Mouse (Mus musculus) lung, embryonic 15.5 days (tissue): ENCODE results near the gene Prkcz. TPM values are rescaled to one million over a fixed set of nuclear protein-coding genes. Genes with fewer than 3 reads are reported as not detected.

Experiments used
- ATAC-seq: fragments of 200-750 bp; cut with Nextera tagmentation; 2 replicates; pipeline ENCODE4 v1.8.0; 2017; ENCODE audit warnings: moderate number of reproducible peaks, borderline replicate concordance; ENCODE audit not compliant: low FRiP score, low TSS enrichment; ENCODE audit errors: extremely low read depth
- H3K27ac ChIP-seq: fragments of 300-500 bp; sonication (generic); 2 replicates; pipeline ENCODE4 v1.5.1; 2015; ENCODE audit warnings: moderate library complexity, mild to moderate bottlenecking, inconsistent platforms
- H3K27me3 ChIP-seq: fragments of 300-500 bp; sonication (generic); 2 replicates; pipeline ENCODE4 v1.6.1; 2015; ENCODE audit warnings: inconsistent platforms
- H3K36me3 ChIP-seq: fragments of 300-500 bp; sonication (generic); 2 replicates; pipeline ENCODE4 v1.6.1; 2015; ENCODE audit warnings: inconsistent platforms
- H3K4me1 ChIP-seq: fragments of 300-500 bp; sonication (generic); 2 replicates; pipeline ENCODE4 v1.6.1; 2015; ENCODE audit warnings: inconsistent platforms
- H3K4me2 ChIP-seq: fragments of 300-500 bp; sonication (generic); 2 replicates; pipeline ENCODE4 v1.6.1; 2015; ENCODE audit warnings: inconsistent platforms, mild to moderate bottlenecking, moderate library complexity
- H3K4me3 ChIP-seq: fragments of 300-500 bp; sonication (generic); 2 replicates; pipeline ENCODE4 v1.5.1; 2015; ENCODE audit warnings: mild to moderate bottlenecking, inconsistent platforms
- H3K9ac ChIP-seq: fragments of 300-500 bp; sonication (generic); 2 replicates; pipeline ENCODE4 v1.6.1; 2015; ENCODE audit warnings: inconsistent platforms
- H3K9me3 ChIP-seq: fragments of 300-500 bp; sonication (generic); 2 replicates; pipeline ENCODE4 v1.6.1; 2016; ENCODE audit warnings: inconsistent platforms
- WGBS: fragments of 180-500 bp; shearing (Covaris S2); methylation state at CpG from one replicate; pipeline ENCODE4 v1.1.7; 2015; 5-methylcytosine and 5-hydroxymethylcytosine counted together
- polyA plus RNA-seq: library from polyadenylated mRNA; unstranded; fragments of >200 nt; fragmentation: Nextera tagmentation; extraction: Ambion mirVana; gene quantifications from 2 replicates; pipeline ENCODE4 v1.2.1, GENCODE M21; 2015

Gene Prkcz
- polyA plus RNA-seq, 1 experiment from 2014 or later = 16.8 TPM

DNA sequence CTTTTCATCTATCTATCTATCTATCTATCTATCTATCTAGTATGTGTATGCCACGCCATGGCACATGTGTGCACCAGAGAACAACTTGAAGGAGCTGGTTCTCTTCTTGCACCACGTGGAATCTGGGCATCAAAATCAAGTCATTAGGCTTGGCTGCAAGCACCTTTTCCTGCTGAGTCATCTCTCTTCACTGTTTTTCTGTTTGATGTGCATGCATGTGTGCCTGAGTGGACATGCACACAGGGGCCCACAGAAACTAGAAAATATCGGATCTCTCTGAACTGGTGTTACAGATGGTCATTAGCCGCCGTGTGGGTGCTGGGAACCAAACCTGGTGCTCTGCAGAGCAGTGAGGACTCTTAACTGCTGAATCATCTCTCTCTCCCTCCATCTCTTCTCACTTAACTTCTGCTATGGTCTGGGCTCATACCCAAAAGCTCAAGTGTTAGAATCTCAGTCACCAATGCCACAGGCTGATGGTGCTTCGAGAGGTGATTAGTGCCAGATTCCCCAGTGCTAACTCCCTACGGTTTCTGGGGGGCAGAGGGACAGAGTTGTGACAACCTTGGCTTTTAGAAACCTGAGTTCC is 56.6 kb downstream of the Prkcz start:
- Histone ChIP-seq H3K36me3 (no peaks in the 10 kb centered on the region), H3K9me3 (no peaks in the 10 kb centered on the region), H3K27me3 (no peaks in the 10 kb centered on the region), H3K9ac (no peak overlapping the region), H3K27ac (no peak overlapping the region), H3K4me3 (no peak overlapping the region), H3K4me2 (no peak overlapping the region), H3K4me1 (peaks cover 12% of the 10 kb centered on the region; the same call in 1 of the 2 replicates)
- WGBS = 79% methylated on average over 7 of the region's 7 CpGs
- ATAC-seq = no peak

DNA sequence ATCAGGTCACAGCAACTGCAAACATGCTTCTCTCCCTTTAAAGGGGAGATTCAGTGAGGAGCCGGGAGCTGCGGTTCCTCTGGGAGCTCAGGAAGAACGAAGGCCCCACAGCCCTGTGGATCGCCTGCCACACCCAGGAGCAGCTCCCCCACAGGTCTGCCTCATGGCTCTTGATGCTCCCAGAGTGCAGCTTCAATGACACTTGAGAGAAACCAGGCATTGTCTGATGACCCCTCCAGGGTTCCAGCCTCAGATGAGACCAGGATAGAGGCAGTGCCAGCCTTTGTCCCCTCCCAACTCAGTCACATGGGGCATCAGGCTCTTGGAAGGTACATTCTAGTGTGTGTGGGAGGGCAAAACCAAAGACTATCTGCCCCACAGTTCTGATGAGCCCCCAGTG is 59.2 kb downstream of the Prkcz start:
- Histone ChIP-seq H3K9ac (no peak overlapping the region), H3K9me3 (no peaks in the 10 kb centered on the region), H3K4me2 (no peak overlapping the region), H3K27ac (no peak overlapping the region), H3K36me3 (no peaks in the 10 kb centered on the region), H3K27me3 (no peaks in the 10 kb centered on the region), H3K4me3 (no peak overlapping the region), H3K4me1 (0 out of 2 replicates have a peak, but pooled peaks cover 4% of the 10 kb centered on the region)
- WGBS = 52% methylated on average over 4 of the region's 4 CpGs
- ATAC-seq = no peak

DNA sequence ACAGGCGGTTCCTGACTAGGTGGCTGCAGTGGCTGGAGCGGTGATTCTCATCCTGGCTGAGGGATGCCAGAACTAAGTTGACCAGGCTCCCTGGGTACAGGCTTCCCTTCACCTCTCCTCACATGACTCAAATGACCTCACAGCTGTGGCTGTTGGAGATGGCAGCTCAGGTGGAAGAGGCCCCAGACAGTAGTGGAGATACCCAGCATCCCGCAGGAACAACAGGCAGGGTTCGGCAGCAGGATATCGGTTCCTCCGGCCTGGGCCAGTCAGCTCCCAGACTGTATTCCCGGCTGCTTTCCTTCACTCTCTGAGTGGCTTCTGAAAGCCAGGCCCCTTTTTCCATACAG is 60.1 kb downstream of the Prkcz start:
- Histone ChIP-seq H3K27me3 (no peaks in the 10 kb centered on the region), H3K4me1 (no peaks in the 10 kb centered on the region), H3K9me3 (no peaks in the 10 kb centered on the region), H3K4me2 (no peak overlapping the region), H3K27ac (no peak overlapping the region), H3K4me3 (no peak overlapping the region), H3K9ac (no peak overlapping the region), H3K36me3 (no peaks in the 10 kb centered on the region)
- no peak for ATAC-seq
- 88% methylated on average over 7 of the region's 7 CpGs for WGBS

DNA sequence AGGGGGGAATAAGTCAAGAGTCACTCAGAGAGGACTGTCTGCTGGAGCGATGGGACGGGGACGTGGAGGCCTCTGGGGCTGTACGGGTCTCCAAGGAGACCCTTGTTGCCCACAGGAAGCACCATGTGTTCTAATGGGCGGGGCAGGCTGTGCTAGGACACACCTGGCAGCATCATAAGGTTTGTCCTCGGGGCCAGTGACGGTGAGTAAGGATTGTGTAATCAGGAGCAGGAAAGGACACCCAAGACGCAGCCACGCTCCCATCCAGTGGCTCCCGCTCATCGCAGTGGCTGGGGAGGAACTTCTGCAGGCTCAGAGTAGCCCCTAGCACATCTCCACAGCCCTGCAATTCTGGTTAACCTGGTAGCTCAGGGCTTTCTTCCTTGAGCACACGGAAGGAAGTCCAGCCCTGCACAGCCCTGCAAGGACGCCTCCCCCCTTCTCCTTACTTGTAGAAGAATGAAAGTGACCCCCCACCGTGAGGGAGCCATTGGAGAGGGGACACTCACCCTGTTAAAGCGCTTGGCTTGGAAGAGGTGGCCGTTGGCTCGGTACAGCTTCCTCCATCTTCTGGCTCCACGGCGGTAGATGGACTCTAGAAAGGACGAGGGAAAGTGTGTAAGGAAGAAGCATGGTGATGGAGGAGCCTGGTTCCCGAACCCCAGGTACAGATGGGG is 60.6 kb downstream of the Prkcz start:
- Histone ChIP-seq H3K9ac (no peak overlapping the region), H3K36me3 (no peaks in the 10 kb centered on the region), H3K27me3 (no peaks in the 10 kb centered on the region), H3K27ac (no peak overlapping the region), H3K4me2 (no peak overlapping the region), H3K4me1 (no peaks in the 10 kb centered on the region), H3K9me3 (no peaks in the 10 kb centered on the region), H3K4me3 (no peak overlapping the region)
- no peak for ATAC-seq
- WGBS = 63% methylated on average over 21 of the region's 21 CpGs

DNA sequence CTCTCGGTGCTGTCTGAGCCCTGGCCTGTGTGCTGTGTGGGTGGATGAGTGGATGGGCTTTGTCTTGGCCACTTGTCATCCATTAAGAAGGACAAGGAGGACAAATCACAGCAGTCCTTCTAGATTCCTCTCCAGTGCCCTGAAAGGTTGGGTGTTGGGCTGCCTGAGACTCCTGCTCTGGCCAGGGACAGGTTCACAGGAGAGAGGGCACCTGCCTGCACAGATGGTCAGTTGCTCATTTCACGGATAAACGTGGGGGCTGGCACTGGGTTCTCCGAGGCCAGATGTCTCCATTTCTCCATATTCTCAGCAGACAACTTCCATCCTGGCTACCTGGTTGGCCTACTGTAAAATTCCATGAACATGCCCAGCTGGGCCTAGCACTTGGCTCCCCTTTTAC is 62.3 kb downstream of the Prkcz start:
- H3K4me3 ChIP-seq = no peak overlapping the region
- no peaks in the 10 kb centered on the region for H3K27me3 ChIP-seq
- no peaks in the 10 kb centered on the region for H3K4me1 ChIP-seq
- H3K36me3 ChIP-seq = no peaks in the 10 kb centered on the region
- H3K9me3 ChIP-seq = no peaks in the 10 kb centered on the region
- no peak for ATAC-seq
- no peak overlapping the region for H3K4me2 ChIP-seq
- WGBS = 77% methylated on average over 4 of the region's 4 CpGs
- H3K27ac ChIP-seq = no peak overlapping the region
- no peak overlapping the region for H3K9ac ChIP-seq

DNA sequence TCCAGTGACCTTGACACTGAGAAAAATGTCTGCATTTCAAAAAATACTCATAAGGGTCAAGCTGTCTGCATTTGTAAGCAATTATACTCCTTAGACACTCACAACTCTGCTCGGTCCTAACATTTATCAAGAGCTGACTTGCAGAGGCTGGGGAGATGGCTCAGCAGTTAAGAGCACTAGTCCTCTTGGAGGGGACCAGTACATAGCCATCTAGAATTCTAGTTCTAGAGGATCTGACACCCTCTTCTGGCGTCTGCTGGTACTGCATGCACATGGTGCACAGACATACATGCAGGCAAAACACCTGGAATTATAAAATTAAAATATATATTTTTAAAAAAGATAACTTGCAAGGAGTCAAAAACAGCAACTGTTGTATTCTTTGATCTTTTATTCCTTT is 64.1 kb downstream of the Prkcz start:
- Histone ChIP-seq H3K36me3 (no peaks in the 10 kb centered on the region), H3K4me2 (no peak overlapping the region), H3K9me3 (no peaks in the 10 kb centered on the region), H3K4me3 (no peak overlapping the region), H3K9ac (no peak overlapping the region), H3K4me1 (no peaks in the 10 kb centered on the region), H3K27me3 (no peaks in the 10 kb centered on the region), H3K27ac (no peak overlapping the region)
- WGBS = 49% methylated on average over 2 of the region's 2 CpGs
- no peak for ATAC-seq

DNA sequence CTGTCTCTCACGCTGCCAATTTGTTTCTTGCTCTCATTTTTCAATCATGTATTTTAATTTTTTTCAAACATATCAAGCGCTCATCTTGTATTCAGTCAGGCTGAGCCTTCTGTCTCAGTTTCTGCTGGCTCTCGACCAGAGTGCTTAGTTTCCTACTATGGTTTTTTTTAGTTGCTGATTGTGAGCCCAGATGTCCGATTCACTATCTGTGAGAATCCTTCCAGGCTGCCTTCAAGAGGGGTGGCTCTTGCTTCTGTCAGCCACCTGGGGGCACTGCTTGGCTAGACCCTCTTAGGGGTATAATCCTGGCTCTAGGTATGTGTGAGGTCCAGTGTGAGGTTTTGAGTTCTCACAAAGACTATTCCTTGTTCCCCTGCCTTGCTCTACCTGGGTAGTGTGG is 65.2 kb downstream of the Prkcz start:
- Histone ChIP-seq H3K27ac (no peak overlapping the region), H3K4me2 (no peak overlapping the region), H3K4me3 (no peak overlapping the region), H3K9ac (no peak overlapping the region), H3K9me3 (no peaks in the 10 kb centered on the region), H3K36me3 (no peaks in the 10 kb centered on the region), H3K4me1 (no peaks in the 10 kb centered on the region), H3K27me3 (no peaks in the 10 kb centered on the region)
- ATAC-seq = no peak
- WGBS = 57% methylated on average over 4 of the region's 4 CpGs

DNA sequence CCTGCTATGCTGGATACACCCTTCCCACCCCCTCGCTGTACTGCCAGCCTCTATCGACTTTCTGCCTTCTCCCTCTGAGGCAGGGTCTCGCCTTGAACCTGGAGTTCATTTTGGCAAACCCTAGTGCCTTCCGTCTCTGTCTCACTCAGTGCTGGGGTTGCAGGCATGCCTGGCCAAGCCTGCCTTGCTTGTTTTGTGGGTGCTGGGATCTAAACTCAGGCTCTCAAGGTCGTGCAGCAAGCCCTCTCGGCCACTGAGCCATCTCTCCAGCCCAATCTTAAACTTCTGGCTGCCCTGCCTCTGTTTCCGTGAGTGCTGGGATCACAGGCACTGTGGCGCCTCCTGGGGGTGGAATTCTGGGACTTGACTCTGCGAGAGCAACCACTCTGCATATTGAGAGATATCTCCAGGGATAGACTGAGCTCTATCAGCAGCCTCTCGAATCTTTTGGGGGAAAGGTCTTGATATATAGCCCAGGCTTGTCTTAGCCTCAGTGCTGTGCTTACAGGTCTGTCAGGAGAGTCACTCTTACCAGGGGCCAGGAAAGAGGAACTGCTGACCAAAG is 66.1 kb downstream of the Prkcz start:
- Histone ChIP-seq H3K27ac (no peak overlapping the region), H3K4me2 (no peak overlapping the region), H3K27me3 (no peaks in the 10 kb centered on the region), H3K4me1 (no peaks in the 10 kb centered on the region), H3K36me3 (no peaks in the 10 kb centered on the region), H3K4me3 (no peak overlapping the region), H3K9me3 (no peaks in the 10 kb centered on the region), H3K9ac (no peak overlapping the region)
- 72% methylated on average over 10 of the region's 10 CpGs for WGBS
- ATAC-seq = no peak

DNA sequence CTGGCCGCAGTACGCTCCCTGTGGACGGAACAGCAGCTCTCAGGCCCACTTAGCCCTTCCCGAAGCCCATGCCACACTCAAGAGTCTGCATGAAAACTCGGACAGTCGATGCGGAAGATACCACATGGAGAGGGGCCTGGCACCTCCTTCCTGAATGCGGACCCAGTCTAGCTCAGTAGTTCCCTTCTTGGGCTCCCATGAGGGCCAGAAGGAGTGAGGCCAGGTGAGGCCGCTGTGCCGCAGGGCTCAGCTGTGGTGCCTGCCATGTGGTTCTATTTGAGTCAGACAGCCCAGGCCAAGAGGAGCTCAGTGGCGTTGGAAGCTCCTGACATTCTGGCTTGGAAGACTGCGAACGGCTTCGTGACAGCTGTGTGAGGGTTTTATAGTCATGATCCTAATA is 66.8 kb downstream of the Prkcz start:
- Histone ChIP-seq H3K4me3 (no peak overlapping the region), H3K27me3 (no peaks in the 10 kb centered on the region), H3K4me1 (no peaks in the 10 kb centered on the region), H3K9ac (no peak overlapping the region), H3K4me2 (no peak overlapping the region), H3K27ac (no peak overlapping the region), H3K36me3 (no peaks in the 10 kb centered on the region), H3K9me3 (no peaks in the 10 kb centered on the region)
- ATAC-seq = no peak
- WGBS = 82% methylated on average over 14 of the region's 14 CpGs

DNA sequence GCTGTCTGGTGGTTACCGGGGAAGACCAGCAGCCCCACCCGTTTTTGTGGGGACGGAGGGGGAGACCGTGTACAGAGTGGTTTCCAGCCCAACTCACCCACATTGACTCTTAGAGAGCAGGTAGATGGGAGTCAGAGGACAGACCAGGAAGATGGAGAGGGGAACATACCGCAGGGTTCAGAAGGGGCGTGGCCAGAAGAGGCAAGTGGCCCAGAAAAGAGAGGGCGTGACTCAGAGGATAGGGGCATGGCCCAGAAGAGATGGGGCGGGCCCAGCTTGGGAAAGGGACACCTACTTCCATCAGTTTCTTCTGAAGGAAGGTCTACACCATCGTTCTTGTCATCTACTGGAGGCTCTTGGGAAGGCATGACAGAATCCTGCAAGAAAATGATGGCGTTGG is 68.3 kb downstream of the Prkcz start:
- H3K9me3 ChIP-seq = no peaks in the 10 kb centered on the region
- H3K4me1 ChIP-seq = no peaks in the 10 kb centered on the region
- WGBS = 83% methylated on average over 10 of the region's 10 CpGs
- H3K4me3 ChIP-seq = no peak overlapping the region
- H3K27me3 ChIP-seq = no peaks in the 10 kb centered on the region
- H3K27ac ChIP-seq = no peak overlapping the region
- H3K9ac ChIP-seq = no peak overlapping the region
- H3K36me3 ChIP-seq = no peaks in the 10 kb centered on the region
- no peak overlapping the region for H3K4me2 ChIP-seq
- ATAC-seq = no peak

DNA sequence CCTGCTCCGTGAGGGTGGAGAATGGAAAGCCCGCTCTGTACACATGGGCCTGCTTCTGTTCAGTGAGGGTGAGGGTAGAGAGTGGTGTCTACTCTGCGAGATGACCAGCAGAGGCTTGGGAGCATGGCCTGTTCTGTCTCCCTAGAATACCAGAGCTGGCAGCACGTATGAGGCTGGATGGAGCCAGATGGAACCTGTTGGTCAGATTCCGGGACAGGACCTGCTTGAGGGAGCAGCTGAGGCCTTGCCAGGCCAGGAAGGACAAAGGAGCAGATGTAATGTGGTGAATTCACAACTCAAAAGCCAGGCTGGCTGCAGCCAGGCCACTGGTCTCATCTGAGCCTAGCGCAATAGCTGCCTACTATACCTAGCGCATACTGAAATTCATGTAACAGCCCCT is 71.1 kb downstream of the Prkcz start:
- H3K36me3 ChIP-seq = no peaks in the 10 kb centered on the region

DNA sequence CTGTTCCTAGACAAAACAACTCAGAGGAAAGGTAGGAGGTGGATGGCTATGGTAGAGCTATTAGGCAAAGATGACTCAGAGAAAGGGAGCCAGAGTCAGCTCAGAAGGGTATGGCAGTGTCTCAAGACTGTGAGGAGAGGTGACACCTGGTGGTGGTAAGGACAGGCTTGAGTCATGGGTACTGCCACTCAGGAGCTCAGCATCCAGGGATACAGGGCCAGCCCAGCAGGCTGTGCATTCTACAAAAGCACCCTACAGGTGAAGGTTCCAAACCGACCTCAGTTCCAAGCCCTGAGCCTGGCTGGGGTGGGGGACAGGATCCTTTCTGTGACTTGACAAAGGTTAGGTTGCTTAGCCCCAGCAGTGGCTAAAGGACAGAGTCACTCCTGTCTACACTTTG is 72.6 kb downstream of the Prkcz start:
- ATAC-seq = no peak
- WGBS = 74% methylated on average over 1 of the region's 1 CpGs
- Histone ChIP-seq H3K9ac (no peak overlapping the region), H3K9me3 (no peaks in the 10 kb centered on the region), H3K4me3 (no peak overlapping the region), H3K27me3 (no peaks in the 10 kb centered on the region), H3K4me2 (no peak overlapping the region), H3K36me3 (no peaks in the 10 kb centered on the region), H3K4me1 (peaks cover 6% of the 10 kb centered on the region), H3K27ac (no peak overlapping the region)

More for the DNA sequence above, 71.1 kb downstream of the Prkcz start:
- H3K27me3 ChIP-seq = no peaks in the 10 kb centered on the region
- no peak overlapping the region for H3K4me2 ChIP-seq
- H3K4me1 ChIP-seq = no peaks in the 10 kb centered on the region
- no peak overlapping the region for H3K27ac ChIP-seq
- 93% methylated on average over 7 of the region's 7 CpGs for WGBS
- no peak for ATAC-seq
- no peaks in the 10 kb centered on the region for H3K9me3 ChIP-seq
- no peak overlapping the region for H3K9ac ChIP-seq
- no peak overlapping the region for H3K4me3 ChIP-seq
